Mouse (Mus musculus): ENCODE measurements around the gene Stard13.
A peak's percentile ranks its signal among the peaks of the same experiment; 100 is the strongest.

The Stard13 gene

GRCm38 (mm10) chr5:151056920-151057294, 176.7 kb downstream of the Stard13 start:
- DNase-seq (ENCODE audit: low spot score), result no peak

- DNase-seq (ENCODE audit: low spot score), result no peak
These were observed 177.2 kb downstream of the Stard13 start for GRCm38 (mm10) chr5:151056255-151056919.

- no peak for DNase-seq (ENCODE audit: low spot score)
These were observed 178.1 kb downstream of the Stard13 start for GRCm38 (mm10) chr5:151055426-151056090.

GRCm38 (mm10) chr5:151054743-151055114, 178.9 kb downstream of the Stard13 start:
- no peak for DNase-seq (ENCODE audit: low spot score)

- no peak for DNase-seq (ENCODE audit: low spot score)
These were observed 179.4 kb downstream of the Stard13 start for GRCm38 (mm10) chr5:151054100-151054742.

GRCm38 (mm10) chr5:151053190-151053589, 180.4 kb downstream of the Stard13 start:
- DNase-seq (ENCODE audit: low spot score), result no peak

GRCm38 (mm10) chr5:151052331-151052730, 181.3 kb downstream of the Stard13 start:
- DNase-seq (ENCODE audit: low spot score), result no peak

GRCm38 (mm10) chr5:151047488-151047887, 186.1 kb downstream of the Stard13 start:
- no peak for DNase-seq (ENCODE audit: low spot score)

GRCm38 (mm10) chr5:151046917-151047316, 186.7 kb downstream of the Stard13 start:
- DNase-seq (ENCODE audit: low spot score), result no peak

GRCm38 (mm10) chr5:151046131-151046530, 187.5 kb downstream of the Stard13 start:
- DNase-seq (ENCODE audit: low spot score), result no peak

- no peak for DNase-seq (ENCODE audit: low spot score)
These were observed 190.7 kb downstream of the Stard13 start for GRCm38 (mm10) chr5:151042911-151043310.

GRCm38 (mm10) chr5:151037871-151038270, 195.8 kb downstream of the Stard13 start:
- DNase-seq (ENCODE audit: low spot score), result no peak

GRCm38 (mm10) chr5:151034715-151035512, 198.7 kb downstream of the Stard13 start:
- DNase-seq (ENCODE audit: low spot score), result no peak

GRCm38 (mm10) chr5:151028906-151029305, 204.7 kb downstream of the Stard13 start:
- DNase-seq (ENCODE audit: low spot score), result no peak

GRCm38 (mm10) chr5:151027171-151027570, 206.5 kb downstream of the Stard13 start:
- peak; percentile 65 for DNase-seq (ENCODE audit: low spot score)

- DNase-seq (ENCODE audit: low spot score), result no peak
These were observed 207.6 kb downstream of the Stard13 start for GRCm38 (mm10) chr5:151026069-151026468.

GRCm38 (mm10) chr5:151024483-151024882, 209.2 kb downstream of the Stard13 start:
- DNase-seq (ENCODE audit: low spot score), result no peak

- DNase-seq (ENCODE audit: low spot score), result peak; percentile 41
These were observed 210.2 kb downstream of the Stard13 start for GRCm38 (mm10) chr5:151023461-151023860.

GRCm38 (mm10) chr5:151022939-151023338, 210.7 kb downstream of the Stard13 start:
- no peak for DNase-seq (ENCODE audit: low spot score)

- no peak for DNase-seq (ENCODE audit: low spot score)
These were observed 211.6 kb downstream of the Stard13 start for GRCm38 (mm10) chr5:151022026-151022425.

GRCm38 (mm10) chr5:151020831-151021230, 212.8 kb downstream of the Stard13 start:
- no peak for DNase-seq (ENCODE audit: low spot score)

GRCm38 (mm10) chr5:151020031-151020820, 213.4 kb downstream of the Stard13 start:
- DNase-seq (ENCODE audit: low spot score), result no peak

All from retina, embryonic 14.5 days (tissue).